Mouse (Mus musculus): ENCODE measurements around the gene Eomes. TPM values are rescaled to one million over a fixed set of nuclear protein-coding genes. Genes with fewer than 3 reads are reported as not detected.
A peak's percentile ranks its signal among the peaks of the same experiment; 100 is the strongest.

The Eomes gene
- polyA plus RNA-seq, 1 experiment from 2014 or later, result not detected

- no peak overlapping the region for H3K27ac ChIP-seq (replicated peaks)
- no peak overlapping the region for H3K9ac ChIP-seq
- WGBS (ENCODE audit: insufficient replicate concordance), result under 1% methylated on average over 33 of the region's 33 CpGs
- H3K27me3 ChIP-seq, result peaks cover 76% of the 10 kb centered on the region
- peaks cover 12% of the 10 kb centered on the region for H3K4me1 ChIP-seq (replicated peaks)
- peak overlapping the region; percentile 42; the same call in 1 of the 2 replicates for H3K4me2 ChIP-seq
- no peaks in the 10 kb centered on the region for H3K9me3 ChIP-seq (replicated peaks)
- ATAC-seq (ENCODE audit: insufficient read depth), result no peak
- no peak overlapping the region for H3K4me3 ChIP-seq (replicated peaks)
- no peaks in the 10 kb centered on the region for H3K36me3 ChIP-seq (replicated peaks)
Measured at GRCm38 (mm10) chr9:118476766-118477271, 1.2 kb upstream of the Eomes start.

- peaks cover 12% of the 10 kb centered on the region for H3K4me1 ChIP-seq (replicated peaks)
- no peaks in the 10 kb centered on the region for H3K36me3 ChIP-seq (replicated peaks)
- no peak for ATAC-seq (ENCODE audit: insufficient read depth)
- H3K27ac ChIP-seq (replicated peaks), result no peak overlapping the region
- H3K9ac ChIP-seq, result no peak overlapping the region
- H3K4me3 ChIP-seq (replicated peaks), result peak overlapping the region; percentile 11; the same call in 1 of the 2 replicates
- WGBS (ENCODE audit: insufficient replicate concordance), result under 1% methylated on average over 31 of the region's 31 CpGs
- peaks cover 82% of the 10 kb centered on the region for H3K27me3 ChIP-seq
- H3K9me3 ChIP-seq (replicated peaks), result no peaks in the 10 kb centered on the region
- H3K4me2 ChIP-seq, result peak overlapping the region; percentile 42
Measured at GRCm38 (mm10) chr9:118477281-118477931, 606 bp upstream of the Eomes start.

- Histone ChIP-seq H3K4me2 (peak overlapping the region; percentile 56), H3K4me3 (replicated peaks) (peak overlapping the region; percentile 35), H3K36me3 (replicated peaks) (no peaks in the 10 kb centered on the region), H3K27ac (replicated peaks) (no peak overlapping the region), H3K9me3 (replicated peaks) (no peaks in the 10 kb centered on the region), H3K4me1 (replicated peaks) (peaks cover 12% of the 10 kb centered on the region), H3K27me3 (peaks cover 92% of the 10 kb centered on the region), H3K9ac (no peak overlapping the region)
- no peak for ATAC-seq (ENCODE audit: insufficient read depth)
- under 1% methylated on average over 26 of the region's 29 CpGs for WGBS (ENCODE audit: insufficient replicate concordance)
Measured at GRCm38 (mm10) chr9:118478458-118478838, 436 bp downstream of the Eomes start.

GRCm38 (mm10) chr9:118478839-118479507 is 961 bp downstream of the Eomes start:
- no peak overlapping the region for H3K27ac ChIP-seq (replicated peaks)
- peak overlapping the region; percentile 56 for H3K4me2 ChIP-seq
- peak; percentile 31; the same call in 1 of the 2 replicates for ATAC-seq (ENCODE audit: insufficient read depth)
- peaks cover 98% of the 10 kb centered on the region for H3K27me3 ChIP-seq
- peaks cover 12% of the 10 kb centered on the region for H3K4me1 ChIP-seq (replicated peaks)
- H3K36me3 ChIP-seq (replicated peaks), result no peaks in the 10 kb centered on the region
- no peaks in the 10 kb centered on the region for H3K9me3 ChIP-seq (replicated peaks)
- H3K4me3 ChIP-seq (replicated peaks), result peak overlapping the region; percentile 35
- WGBS (ENCODE audit: insufficient replicate concordance), result 1% methylated on average over 84 of the region's 87 CpGs
- no peak overlapping the region for H3K9ac ChIP-seq

- peaks cover 100% of the 10 kb centered on the region for H3K27me3 ChIP-seq
- H3K4me1 ChIP-seq (replicated peaks), result peaks cover 12% of the 10 kb centered on the region
- H3K36me3 ChIP-seq (replicated peaks), result no peaks in the 10 kb centered on the region
- H3K27ac ChIP-seq (replicated peaks), result no peak overlapping the region
- H3K9ac ChIP-seq, result no peak overlapping the region
- peak overlapping the region; percentile 56; the same call in 1 of the 2 replicates for H3K4me2 ChIP-seq
- peak overlapping the region; percentile 35; the same call in 1 of the 2 replicates for H3K4me3 ChIP-seq (replicated peaks)
- H3K9me3 ChIP-seq (replicated peaks), result no peaks in the 10 kb centered on the region
- ATAC-seq (ENCODE audit: insufficient read depth), result no peak
- WGBS (ENCODE audit: insufficient replicate concordance), result 6% methylated on average over 23 of the region's 23 CpGs
Measured at GRCm38 (mm10) chr9:118479508-118480291, 1.7 kb downstream of the Eomes start.

DNA sequence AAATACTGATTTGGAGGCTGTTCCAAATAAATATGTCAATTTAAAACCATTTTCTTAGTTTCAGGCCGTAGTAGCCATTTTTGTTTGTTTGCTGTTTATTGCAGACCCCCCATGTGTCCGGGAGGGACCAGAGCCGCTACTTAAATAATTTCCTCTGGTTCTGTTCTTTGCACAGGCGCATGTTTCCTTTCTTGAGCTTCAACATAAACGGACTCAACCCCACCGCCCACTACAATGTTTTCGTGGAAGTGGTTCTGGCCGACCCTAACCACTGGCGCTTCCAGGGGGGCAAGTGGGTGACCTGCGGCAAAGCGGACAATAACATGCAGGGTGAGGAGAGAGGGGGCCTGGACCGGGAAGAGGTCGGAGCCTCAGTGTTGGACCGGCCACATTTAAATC is 2.3 kb downstream of the Eomes start:
- no peaks in the 10 kb centered on the region for H3K9me3 ChIP-seq (replicated peaks)
- WGBS (ENCODE audit: insufficient replicate concordance), result 4% methylated on average over 14 of the region's 14 CpGs
- H3K4me3 ChIP-seq (replicated peaks), result no peak overlapping the region
- no peak overlapping the region for H3K9ac ChIP-seq
- H3K4me1 ChIP-seq (replicated peaks), result peaks cover 12% of the 10 kb centered on the region
- no peak overlapping the region for H3K4me2 ChIP-seq
- H3K36me3 ChIP-seq (replicated peaks), result no peaks in the 10 kb centered on the region
- no peak for ATAC-seq (ENCODE audit: insufficient read depth)
- H3K27ac ChIP-seq (replicated peaks), result no peak overlapping the region
- H3K27me3 ChIP-seq, result peaks cover 100% of the 10 kb centered on the region

GRCm38 (mm10) chr9:118482210-118482609 is 4.2 kb downstream of the Eomes start:
- Histone ChIP-seq H3K4me3 (replicated peaks) (no peak overlapping the region), H3K9me3 (replicated peaks) (no peaks in the 10 kb centered on the region), H3K36me3 (replicated peaks) (no peaks in the 10 kb centered on the region), H3K9ac (no peak overlapping the region), H3K4me1 (replicated peaks) (peaks cover 12% of the 10 kb centered on the region), H3K4me2 (no peak overlapping the region), H3K27ac (replicated peaks) (no peak overlapping the region), H3K27me3 (peaks cover 100% of the 10 kb centered on the region)
- WGBS (ENCODE audit: insufficient replicate concordance), result 41% methylated on average over 10 of the region's 10 CpGs
- ATAC-seq (ENCODE audit: insufficient read depth), result no peak

DNA sequence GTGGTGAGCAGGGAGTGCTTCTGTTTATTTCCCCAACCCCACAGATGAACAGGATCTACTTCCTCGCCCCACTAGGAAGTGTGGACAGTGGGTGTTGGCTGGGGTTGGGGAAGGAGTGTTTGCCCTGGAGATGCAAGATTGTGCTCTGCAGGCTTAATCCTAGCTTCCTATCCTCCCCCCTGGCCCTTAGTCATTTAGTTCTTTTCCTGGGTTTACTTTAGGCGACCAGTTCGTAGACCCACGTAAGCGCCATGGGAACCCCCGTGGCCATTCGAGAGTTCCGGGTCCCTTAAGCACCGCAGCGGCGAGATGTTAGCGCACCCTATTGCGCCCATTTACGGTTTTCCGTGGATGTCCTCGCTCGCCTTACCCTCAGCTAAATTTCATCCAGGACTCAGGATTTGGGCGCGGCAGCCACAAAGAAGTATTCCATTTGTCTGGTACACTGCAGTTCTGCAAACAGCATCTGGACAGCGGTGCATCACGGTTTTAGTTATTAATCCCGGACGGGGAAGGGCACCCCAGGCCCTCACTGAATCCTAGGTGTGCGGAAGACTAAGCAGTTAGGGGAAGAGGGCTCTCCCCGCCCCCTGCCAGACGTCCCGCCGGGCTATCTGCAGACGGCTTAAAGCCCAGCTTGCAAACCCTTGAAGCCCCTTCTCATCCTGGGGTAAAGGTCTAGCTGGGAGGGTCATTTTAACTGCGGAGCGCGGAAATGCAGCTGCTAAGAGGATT is 8.5 kb downstream of the Eomes start:
- H3K4me3 ChIP-seq (replicated peaks), result no peak overlapping the region
- no peaks in the 10 kb centered on the region for H3K9me3 ChIP-seq (replicated peaks)
- no peak overlapping the region for H3K9ac ChIP-seq
- 3% methylated on average over 32 of the region's 32 CpGs for WGBS (ENCODE audit: insufficient replicate concordance)
- H3K27me3 ChIP-seq, result peaks cover 96% of the 10 kb centered on the region
- ATAC-seq (ENCODE audit: insufficient read depth), result no peak
- no peak overlapping the region for H3K4me2 ChIP-seq
- peaks cover 22% of the 10 kb centered on the region; the same call in 1 of the 2 replicates for H3K4me1 ChIP-seq (replicated peaks)
- no peaks in the 10 kb centered on the region for H3K36me3 ChIP-seq (replicated peaks)
- no peak overlapping the region for H3K27ac ChIP-seq (replicated peaks)

GRCm38 (mm10) chr9:118487096-118487395 is 9.0 kb downstream of the Eomes start:
- no peaks in the 10 kb centered on the region for H3K36me3 ChIP-seq (replicated peaks)
- H3K27me3 ChIP-seq, result peaks cover 96% of the 10 kb centered on the region
- H3K9ac ChIP-seq, result no peak overlapping the region
- H3K4me2 ChIP-seq, result no peak overlapping the region
- no peaks in the 10 kb centered on the region for H3K9me3 ChIP-seq (replicated peaks)
- peaks cover 22% of the 10 kb centered on the region; the same call in 1 of the 2 replicates for H3K4me1 ChIP-seq (replicated peaks)
- no peak for ATAC-seq (ENCODE audit: insufficient read depth)
- no peak overlapping the region for H3K27ac ChIP-seq (replicated peaks)
- 2% methylated on average over 9 of the region's 9 CpGs for WGBS (ENCODE audit: insufficient replicate concordance)
- H3K4me3 ChIP-seq (replicated peaks), result no peak overlapping the region

- no peak overlapping the region for H3K27ac ChIP-seq (replicated peaks)
- peaks cover 96% of the 10 kb centered on the region for H3K27me3 ChIP-seq
- H3K4me1 ChIP-seq (replicated peaks), result peaks cover 22% of the 10 kb centered on the region; the same call in 1 of the 2 replicates
- no peak for ATAC-seq (ENCODE audit: insufficient read depth)
- no peak overlapping the region for H3K9ac ChIP-seq
- no peaks in the 10 kb centered on the region for H3K36me3 ChIP-seq (replicated peaks)
- 0 out of 2 replicates have a peak overlapping the region, but pooled peaks have one; percentile 35 for H3K4me3 ChIP-seq (replicated peaks)
- 1% methylated on average over 22 of the region's 22 CpGs for WGBS (ENCODE audit: insufficient replicate concordance)
- peak overlapping the region; percentile 58 for H3K4me2 ChIP-seq
- H3K9me3 ChIP-seq (replicated peaks), result no peaks in the 10 kb centered on the region
Measured at GRCm38 (mm10) chr9:118487636-118488035, 9.6 kb downstream of the Eomes start.

All from liver, embryonic 15.5 days (tissue).